Mouse (Mus musculus) liver, postnatal 0 days (tissue): ENCODE results near the gene Habp4. TPM values are rescaled to one million over a fixed set of nuclear protein-coding genes. Genes with fewer than 3 reads are reported as not detected.
A peak's percentile ranks its signal among the peaks of the same experiment; 100 is the strongest.

ENCODE experiments used
- ATAC-seq: fragments of 200-750 bp; cut with Nextera tagmentation; 2 replicates; pipeline ENCODE4 v1.8.0; 2017; ENCODE audit warnings: mild to moderate bottlenecking, moderate library complexity
- DNase-seq: peaks from one replicate; pipeline ENCODE4 v3.0.0-alpha.2; 2016
- H3K27ac ChIP-seq: fragments of 300-500 bp; sonication (generic); 2 replicates; pipeline ENCODE4 v1.5.1; 2014; ENCODE audit warnings: antibody characterized with exemption, moderate library complexity, mild to moderate bottlenecking, low read depth
- H3K27me3 ChIP-seq: fragments of 300-500 bp; sonication (generic); 2 replicates; pipeline ENCODE4 v1.6.1; 2014; ENCODE audit warnings: low read length, control low read depth, mixed read lengths; ENCODE audit not compliant: insufficient read depth
- H3K36me3 ChIP-seq: fragments of 300-500 bp; sonication (generic); replicated peaks from 2 replicates; pipeline ENCODE4 v1.6.1; 2014; ENCODE audit warnings: mild to moderate bottlenecking, control low read depth, low read length, moderate library complexity, mixed read lengths; ENCODE audit not compliant: insufficient read depth
- H3K4me1 ChIP-seq: fragments of 300-500 bp; sonication (generic); 2 replicates; pipeline ENCODE4 v1.6.1; 2014; ENCODE audit warnings: antibody characterized with exemption, mild to moderate bottlenecking, control low read depth; ENCODE audit not compliant: insufficient read depth
- H3K4me2 ChIP-seq: fragments of 300-500 bp; sonication (generic); 2 replicates; pipeline ENCODE4 v1.6.1; 2014; ENCODE audit warnings: low read depth, mild to moderate bottlenecking, low read length, moderate library complexity, mixed read lengths
- H3K4me3 ChIP-seq: fragments of 300-500 bp; sonication (generic); 2 replicates; pipeline ENCODE4 v1.5.1; 2014; ENCODE audit warnings: low read depth, low read length
- H3K9ac ChIP-seq: fragments of 300-500 bp; sonication (generic); replicated peaks from 2 replicates; pipeline ENCODE4 v1.6.1; 2014; ENCODE audit warnings: mild to moderate bottlenecking, moderate library complexity
- H3K9me3 ChIP-seq: fragments of 300-500 bp; sonication (generic); 2 replicates; pipeline ENCODE4 v1.6.1; 2016; ENCODE audit warnings: mild to moderate bottlenecking, control low read depth, low read length, mixed read lengths
- CTCF ChIP-seq: sonication (generic); IDR thresholded peaks from 2 replicates; pipeline ENCODE4 v1.5.1; 2016; ENCODE audit warnings: antibody characterized with exemption, low read depth
- EP300 ChIP-seq: IDR thresholded peaks from 2 replicates; pipeline ENCODE4 v1.6.1; 2016; ENCODE audit warnings: antibody characterized with exemption, low read depth, mild to moderate bottlenecking
- WGBS: fragments of 180-500 bp; shearing (Covaris S2); extraction: QIAGEN DNeasy Blood & Tissue Kit; methylation state at CpG from one replicate; pipeline ENCODE4 v1.1.7; 2014; ENCODE audit not compliant: insufficient replicate concordance; 5-methylcytosine and 5-hydroxymethylcytosine counted together
- polyA plus RNA-seq: library from polyadenylated mRNA; unstranded; fragments of >200 nt; fragmentation: Nextera tagmentation; extraction: Ambion mirVana; gene quantifications from 2 replicates; pipeline ENCODE4 v1.2.1, GENCODE M21; 2015

The Habp4 gene
- polyA plus RNA-seq, 1 experiment from 2014 or later: 9.0 TPM

GRCm38 (mm10) chr13:64128858-64129615, 32.6 kb upstream of the Habp4 start, which contains the start of gene Slc35d2:
Slc35d2 (minus strand) TSS chr13:64129368.
- Histone ChIP-seq H3K27me3 (no peaks in the 10 kb centered on the region), H3K27ac (peak within 1 kb of the TSS; percentile 86), H3K4me1 (peaks cover 7% of the 10 kb centered on the region), H3K4me3 (peak within 1 kb of the TSS; percentile 71), H3K9me3 (no peaks in the 10 kb centered on the region), H3K4me2 (peak within 1 kb of the TSS; percentile 75), H3K9ac (peak within 1 kb of the TSS; percentile 74), H3K36me3 (peaks cover 15% of the 10 kb centered on the region)
- 6% methylated on average over 44 of the region's 44 CpGs for WGBS
- DNase-seq (peak; percentile 75), ATAC-seq (peak; percentile 87)
- TF ChIP-seq EP300: no peak
- TF ChIP-seq CTCF: 0 out of 2 replicates have a peak, but pooled peaks have one; percentile 11

- Histone ChIP-seq H3K4me3 (peak overlapping the region; percentile 71), H3K36me3 (peaks cover 23% of the 10 kb centered on the region), H3K4me2 (peak overlapping the region; percentile 75), H3K9ac (peak overlapping the region; percentile 74), H3K9me3 (no peaks in the 10 kb centered on the region), H3K4me1 (peaks cover 7% of the 10 kb centered on the region), H3K27me3 (no peaks in the 10 kb centered on the region), H3K27ac (peak overlapping the region; percentile 86)
- DNase-seq (peak; percentile 52), ATAC-seq (peak; percentile 77)
- 35% methylated on average over 15 of the region's 15 CpGs for WGBS
- TF ChIP-seq EP300: no peak
- peak; percentile 57 for TF ChIP-seq CTCF
Measured at GRCm38 (mm10) chr13:64129616-64130375, 31.8 kb upstream of the Habp4 start.

- no peaks in the 10 kb centered on the region for H3K9me3 ChIP-seq
- H3K4me1 ChIP-seq: peaks cover 20% of the 10 kb centered on the region
- TF ChIP-seq CTCF (no peak), EP300 (no peak)
- no peaks in the 10 kb centered on the region for H3K27me3 ChIP-seq
- ATAC-seq (no peak), DNase-seq (no peak)
- peak overlapping the region; percentile 95 for H3K4me2 ChIP-seq
- 0 out of 2 replicates have a peak overlapping the region, but pooled peaks have one; percentile 9 for H3K9ac ChIP-seq
- H3K27ac ChIP-seq: no peak overlapping the region
- 64% methylated on average over 5 of the region's 5 CpGs for WGBS
- peak overlapping the region; percentile 85 for H3K4me3 ChIP-seq
- peaks cover 6% of the 10 kb centered on the region for H3K36me3 ChIP-seq
Measured at GRCm38 (mm10) chr13:64150121-64150520, 11.5 kb upstream of the Habp4 start.

GRCm38 (mm10) chr13:64152241-64152669, 9.4 kb upstream of the Habp4 start:
- Histone ChIP-seq H3K9ac (peak overlapping the region; percentile 86), H3K4me2 (peak overlapping the region; percentile 95), H3K4me1 (peaks cover 20% of the 10 kb centered on the region), H3K36me3 (no peaks in the 10 kb centered on the region), H3K27ac (peak overlapping the region; percentile 93), H3K9me3 (no peaks in the 10 kb centered on the region), H3K27me3 (no peaks in the 10 kb centered on the region), H3K4me3 (peak overlapping the region; percentile 85)
- peak; percentile 93 for DNase-seq
- under 1% methylated on average over 42 of the region's 42 CpGs for WGBS
- peak; percentile 22 for ATAC-seq
- TF ChIP-seq CTCF (no peak), EP300 (no peak)

- no peak for TF ChIP-seq CTCF
- no peak for TF ChIP-seq EP300
- Histone ChIP-seq H3K4me1 (peaks cover 20% of the 10 kb centered on the region), H3K36me3 (no peaks in the 10 kb centered on the region), H3K9ac (peak overlapping the region; percentile 86), H3K4me2 (peak overlapping the region; percentile 95), H3K9me3 (no peaks in the 10 kb centered on the region), H3K4me3 (peak overlapping the region; percentile 85), H3K27me3 (no peaks in the 10 kb centered on the region), H3K27ac (peak overlapping the region; percentile 93)
- DNase-seq: no peak
- ATAC-seq: peak; percentile 14
- under 1% methylated on average over 44 of the region's 61 CpGs for WGBS
Measured at GRCm38 (mm10) chr13:64152671-64153082, 8.9 kb upstream of the Habp4 start.
